Mouse (Mus musculus) liver, adult 2 months (tissue): ENCODE data around the gene Cxcr5. TPM values are rescaled to one million over a fixed set of nuclear protein-coding genes. Genes with fewer than 3 reads are reported as not detected.

Experiments used
- DNase-seq: peaks from one replicate; pipeline ENCODE4 v3.0.0-alpha.2; 2011; ENCODE audit warnings: low read depth, low spot score; ENCODE audit errors: extremely low read depth
- H3K27ac ChIP-seq: fragments of 200-500 bp; replicated peaks from 2 replicates; pipeline ENCODE4 v1.5.1; 2012; ENCODE audit warnings: low read depth, mild to moderate bottlenecking, control low read depth, inconsistent platforms, low read length; ENCODE audit not compliant: insufficient read depth
- H3K27me3 ChIP-seq: fragments of 200-500 bp; 2 replicates; pipeline ENCODE4 v1.6.1; 2012; ENCODE audit warnings: mild to moderate bottlenecking, moderate library complexity, low read length, inconsistent platforms; ENCODE audit not compliant: control insufficient read depth, insufficient read depth
- H3K36me3 ChIP-seq: fragments of 200-500 bp; 2 replicates; pipeline ENCODE4 v1.6.1; 2012; ENCODE audit warnings: low read length, inconsistent platforms; ENCODE audit not compliant: control insufficient read depth, insufficient read depth
- H3K4me1 ChIP-seq: fragments of 200-500 bp; 2 replicates; pipeline ENCODE4 v1.6.1; 2011; ENCODE audit warnings: low read length; ENCODE audit not compliant: control insufficient read depth, insufficient read depth
- H3K4me3 ChIP-seq: fragments of 200-500 bp; 2 replicates; pipeline ENCODE4 v1.5.1; 2011; ENCODE audit warnings: low read depth, mild to moderate bottlenecking, control low read depth, low read length, moderate library complexity; ENCODE audit not compliant: insufficient read depth
- H3K79me2 ChIP-seq: fragments of 200-500 bp; 2 replicates; pipeline ENCODE4 v1.6.1; 2012; ENCODE audit warnings: inconsistent platforms, mild to moderate bottlenecking, low read length, moderate library complexity; ENCODE audit not compliant: control insufficient read depth, insufficient read depth
- H3K9ac ChIP-seq: fragments of 200-500 bp; 2 replicates; pipeline ENCODE4 v1.6.1; 2012; ENCODE audit warnings: low read depth, mild to moderate bottlenecking, control low read depth, inconsistent platforms, low read length
- CTCF ChIP-seq: fragments of 200-500 bp; IDR thresholded peaks from 2 replicates; pipeline ENCODE4 v1.5.1; 2011; ENCODE audit warnings: low read depth, low read length, control low read depth
- POLR2A ChIP-seq: fragments of 200-500 bp; IDR thresholded peaks from 2 replicates; pipeline ENCODE4 v1.6.1; 2011; ENCODE audit warnings: low read length, control low read depth; ENCODE audit not compliant: insufficient read depth; ENCODE audit errors: extremely low read depth
- WGBS: fragments of 180-500 bp; shearing (Covaris S2); methylation state at CpG from one replicate; pipeline ENCODE4 v1.1.7; 2018; 5-methylcytosine and 5-hydroxymethylcytosine counted together
- polyA plus RNA-seq: library from polyadenylated mRNA; depleted of rRNA; stranded (reverse); fragments of >200 nt; gene quantifications from 2 replicates; pipeline ENCODE4 v1.2.3, GENCODE M21; 2012
- total RNA-seq: library from RNA; depleted of rRNA; stranded (reverse); fragments of >200 nt; gene quantifications from 2 replicates; pipeline ENCODE4 v1.2.3, GENCODE M21; 2014

The Cxcr5 gene
- total and polyA plus RNA-seq, 2 experiments, result 0.18 to 1.4 TPM

- Histone ChIP-seq H3K27ac (no peak overlapping the region), H3K4me3 (no peak overlapping the region), H3K4me1 (0 out of 2 replicates have a peak, but pooled peaks cover 3% of the 10 kb centered on the region), H3K27me3 (no peaks in the 10 kb centered on the region), H3K9ac (no peak overlapping the region), H3K36me3 (no peaks in the 10 kb centered on the region), H3K79me2 (no peaks in the 10 kb centered on the region)
- 87% methylated on average over 3 of the region's 3 CpGs for WGBS
- no peak for TF ChIP-seq CTCF
- TF ChIP-seq POLR2A, result no peak
- DNase-seq, result no peak
Measured at GRCm38 (mm10) chr9:44540676-44541075, 21.0 kb downstream of the Cxcr5 start.

- whole genome bisulfite sequencing, result 74% methylated on average over 2 of the region's 2 CpGs
- DNase-seq, result peak; percentile 88
- H3K27ac ChIP-seq, result no peak overlapping the region
Measured at GRCm38 (mm10) chr9:44539816-44540421, 21.8 kb downstream of the Cxcr5 start.

GRCm38 (mm10) chr9:44537625-44538301 lies 23.9 kb downstream of the Cxcr5 start:
- H3K79me2 ChIP-seq, result no peaks in the 10 kb centered on the region
- H3K27ac ChIP-seq, result peak overlapping the region; percentile 14
- WGBS, result 44% methylated on average over 19 of the region's 19 CpGs
- H3K36me3 ChIP-seq, result no peaks in the 10 kb centered on the region
- TF ChIP-seq CTCF (no peak), POLR2A (no peak)
- DNase-seq, result peak; percentile 82
- peak overlapping the region; percentile 15; the same call in 1 of the 2 replicates for H3K4me3 ChIP-seq
- 0 out of 2 replicates have a peak, but pooled peaks cover 3% of the 10 kb centered on the region for H3K4me1 ChIP-seq
- no peak overlapping the region for H3K9ac ChIP-seq
- no peaks in the 10 kb centered on the region for H3K27me3 ChIP-seq

More at GRCm38 (mm10) chr9:44539816-44540421, 21.8 kb downstream of the Cxcr5 start:
- Histone ChIP-seq H3K79me2 (no peaks in the 10 kb centered on the region), H3K9ac (no peak overlapping the region), H3K36me3 (no peaks in the 10 kb centered on the region), H3K4me1 (0 out of 2 replicates have a peak, but pooled peaks cover 3% of the 10 kb centered on the region), H3K4me3 (no peak overlapping the region), H3K27me3 (no peaks in the 10 kb centered on the region)
- TF ChIP-seq CTCF (no peak), POLR2A (no peak)

DNA sequence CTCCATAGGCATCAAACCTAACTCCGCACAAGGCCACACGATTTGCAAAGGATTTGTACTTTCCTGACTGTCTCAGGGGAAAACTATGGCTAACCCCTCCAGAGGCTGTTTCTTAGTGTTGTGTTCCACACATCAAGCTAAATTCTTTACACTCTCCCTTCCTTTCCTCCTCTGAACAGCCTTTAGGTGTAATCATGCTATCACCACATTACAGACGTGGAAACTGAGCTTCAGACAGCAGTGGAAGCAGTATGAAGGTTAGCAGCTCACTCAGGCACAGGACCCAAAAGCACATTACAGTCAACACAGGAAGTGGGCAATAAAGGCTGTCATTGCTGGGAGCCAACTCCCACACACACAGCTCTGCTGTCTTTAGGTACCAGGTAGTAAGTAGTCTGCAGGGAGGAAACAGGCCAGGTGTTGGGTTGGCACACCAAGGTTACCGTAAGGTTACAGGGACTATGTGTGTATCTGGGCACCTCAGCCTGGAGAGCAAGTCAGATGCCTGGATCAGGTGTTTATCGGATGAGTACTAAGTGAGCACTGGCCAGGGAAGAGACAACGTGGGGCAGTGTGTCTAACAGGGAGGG lies 28.6 kb downstream of the Cxcr5 start:
- no peaks in the 10 kb centered on the region for H3K79me2 ChIP-seq
- H3K4me1 ChIP-seq, result 0 out of 2 replicates have a peak, but pooled peaks cover 3% of the 10 kb centered on the region
- no peak overlapping the region for H3K27ac ChIP-seq
- no peaks in the 10 kb centered on the region for H3K27me3 ChIP-seq
- H3K36me3 ChIP-seq, result no peaks in the 10 kb centered on the region
- WGBS, result 89% methylated on average over 6 of the region's 6 CpGs
- H3K4me3 ChIP-seq, result no peak overlapping the region
- TF ChIP-seq CTCF (no peak), POLR2A (no peak)
- no peak overlapping the region for H3K9ac ChIP-seq
- no peak for DNase-seq

GRCm38 (mm10) chr9:44528340-44528739 lies 33.3 kb downstream of the Cxcr5 start:
- 60% methylated on average over 8 of the region's 8 CpGs for WGBS
- Histone ChIP-seq H3K36me3 (no peaks in the 10 kb centered on the region), H3K79me2 (no peaks in the 10 kb centered on the region), H3K27me3 (no peaks in the 10 kb centered on the region), H3K4me1 (no peaks in the 10 kb centered on the region), H3K9ac (no peak overlapping the region), H3K4me3 (no peak overlapping the region), H3K27ac (no peak overlapping the region)
- no peak for DNase-seq
- no peak for TF ChIP-seq CTCF
- no peak for TF ChIP-seq POLR2A
